Mouse (Mus musculus) spleen, adult 2 months (tissue): ENCODE data around the gene Wdr64. TPM values are rescaled to one million over a fixed set of nuclear protein-coding genes. Genes with fewer than 3 reads are reported as not detected.

Experiments
- DNase-seq, 2 experiments: peaks; one replicate each; pipeline versions ENCODE4 v3.0.0 to v3.0.0-alpha.2; 2012 to 2021; ENCODE audit warnings: low spot score in 2 of 2, low read depth in 1 of 2
- H3K27ac ChIP-seq: fragments of 200-500 bp; 2 replicates; pipeline ENCODE4 v1.5.1; 2012; ENCODE audit warnings: low read length, inconsistent platforms; ENCODE audit not compliant: insufficient read depth
- H3K27me3 ChIP-seq: fragments of 200-500 bp; 2 replicates; pipeline ENCODE4 v1.6.1; 2012; ENCODE audit warnings: mild to moderate bottlenecking, moderate library complexity, low read length, inconsistent platforms; ENCODE audit not compliant: control insufficient read depth, insufficient read depth
- H3K36me3 ChIP-seq: fragments of 200-500 bp; 2 replicates; pipeline ENCODE4 v1.6.1; 2012; ENCODE audit warnings: mild to moderate bottlenecking, low read length, inconsistent platforms; ENCODE audit not compliant: control insufficient read depth, insufficient read depth
- H3K4me1 ChIP-seq: fragments of 200-500 bp; 2 replicates; pipeline ENCODE4 v1.6.1; 2011; ENCODE audit warnings: inconsistent platforms; ENCODE audit not compliant: control insufficient read depth, insufficient read depth, insufficient read length
- H3K4me3 ChIP-seq: fragments of 200-500 bp; 2 replicates; pipeline ENCODE4 v1.5.1; 2011; ENCODE audit warnings: mild to moderate bottlenecking, inconsistent platforms; ENCODE audit not compliant: insufficient read depth, insufficient read length; ENCODE audit errors: extremely low read depth
- CTCF ChIP-seq: fragments of 200-500 bp; IDR thresholded peaks from 2 replicates; pipeline ENCODE4 v1.5.1; 2011; ENCODE audit warnings: mild to moderate bottlenecking, inconsistent platforms; ENCODE audit not compliant: insufficient read depth, insufficient read length, insufficient replicate concordance; ENCODE audit errors: extremely low read depth
- POLR2A ChIP-seq: fragments of 200-500 bp; IDR thresholded peaks from 2 replicates; pipeline ENCODE4 v1.6.1; 2011; ENCODE audit warnings: low read depth, low read length, inconsistent platforms
- WGBS: fragments of 180-500 bp; shearing (Covaris S2); methylation state at CpG from one replicate; pipeline ENCODE4 v1.1.7; 2018; 5-methylcytosine and 5-hydroxymethylcytosine counted together
- polyA plus RNA-seq: library from polyadenylated mRNA; depleted of rRNA; stranded (reverse); fragments of >200 nt; gene quantifications from 2 replicates; pipeline ENCODE4 v1.2.3, GENCODE M21; 2012; rRNA removed

Gene Wdr64
- polyA plus RNA-seq, 1 experiment = not detected

DNA sequence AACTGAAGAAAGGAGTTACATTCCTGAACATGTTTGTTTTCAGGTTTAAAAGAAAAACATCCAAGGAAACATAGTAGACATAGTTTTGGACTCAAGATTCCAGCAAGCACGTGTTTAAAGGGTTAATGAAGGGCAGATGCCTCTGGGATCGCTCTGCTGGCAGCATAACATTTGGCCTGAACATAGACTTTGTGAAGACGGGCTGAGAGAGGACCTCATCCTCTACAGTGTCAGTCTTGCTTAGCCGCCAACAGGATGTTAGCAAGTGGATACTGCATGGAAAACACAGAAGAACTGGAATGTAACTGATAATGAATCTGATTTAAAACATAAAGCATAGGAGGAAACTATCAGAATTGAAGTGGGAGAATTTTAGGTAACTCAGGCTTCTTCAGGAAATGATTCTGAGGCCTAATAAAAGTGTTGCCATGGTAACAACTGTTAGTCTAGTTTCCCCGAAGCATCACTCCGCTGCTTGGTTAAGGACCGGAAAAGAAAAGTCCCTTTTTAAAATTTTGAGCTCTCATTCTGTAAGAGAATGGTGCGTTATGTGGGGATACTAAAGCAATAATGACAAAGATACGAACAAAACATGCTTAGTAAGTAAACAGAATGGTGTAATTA is 125.5 kb downstream of the Wdr64 start:
- Histone ChIP-seq H3K4me3 (no peak overlapping the region), H3K27ac (no peak overlapping the region), H3K36me3 (no peaks in the 10 kb centered on the region), H3K27me3 (no peaks in the 10 kb centered on the region), H3K4me1 (no peaks in the 10 kb centered on the region)
- WGBS = 75% methylated on average over 9 of the region's 9 CpGs
- no peak for DNase-seq
- TF ChIP-seq POLR2A (no peak), CTCF (no peak)

GRCm38 (mm10) chr1:175828539-175828938 is 130.1 kb downstream of the Wdr64 start:
- Histone ChIP-seq H3K27me3 (no peaks in the 10 kb centered on the region), H3K36me3 (no peaks in the 10 kb centered on the region), H3K27ac (no peak overlapping the region), H3K4me3 (no peak overlapping the region), H3K4me1 (no peaks in the 10 kb centered on the region)
- 75% methylated on average over 7 of the region's 7 CpGs for WGBS
- TF ChIP-seq CTCF (no peak), POLR2A (no peak)
- no peak for DNase-seq

DNA sequence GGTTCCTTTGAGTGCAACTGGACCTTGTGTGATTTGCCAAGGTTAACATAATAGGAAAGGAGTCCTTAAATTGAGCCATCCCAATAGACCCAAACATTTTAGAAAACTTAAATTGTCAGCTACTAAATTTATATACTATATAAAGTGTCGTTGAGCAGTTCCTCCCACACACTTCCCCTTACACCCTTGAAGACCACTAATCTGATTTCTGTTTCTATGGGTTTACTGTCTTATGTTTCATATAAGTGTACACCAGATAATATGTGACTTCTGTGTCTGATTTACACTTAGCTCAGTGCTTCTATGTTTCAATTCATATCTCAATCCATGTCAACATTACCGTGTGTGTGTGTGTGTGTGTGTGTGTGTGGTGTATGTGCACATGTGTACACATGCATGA is 130.8 kb downstream of the Wdr64 start:
- H3K27ac ChIP-seq = no peak overlapping the region
- TF ChIP-seq CTCF (no peak), POLR2A (no peak)
- no peak overlapping the region for H3K4me3 ChIP-seq
- H3K27me3 ChIP-seq = no peaks in the 10 kb centered on the region
- WGBS = 58% methylated on average over 2 of the region's 2 CpGs
- DNase-seq = no peak
- H3K36me3 ChIP-seq = no peaks in the 10 kb centered on the region
- no peaks in the 10 kb centered on the region for H3K4me1 ChIP-seq

DNA sequence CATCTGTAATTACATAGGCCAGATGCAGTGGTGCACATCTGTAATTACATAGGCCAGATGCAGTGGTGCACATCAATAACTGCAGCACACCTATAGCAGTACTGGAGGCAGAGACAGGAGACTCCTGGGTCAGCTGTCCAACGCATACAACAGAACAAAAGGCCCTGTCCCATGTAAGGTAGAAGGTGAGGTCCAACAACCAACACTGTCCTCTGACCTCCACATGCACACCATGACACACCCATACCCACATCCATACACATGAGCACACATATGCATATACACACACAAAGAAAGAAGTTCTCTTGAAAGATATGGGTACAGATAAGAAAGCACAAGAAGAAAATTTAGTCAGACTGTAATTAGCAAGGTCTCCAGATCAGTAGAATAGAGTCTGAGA is 157.1 kb downstream of the Wdr64 start:
- 84% methylated on average over 1 of the region's 1 CpGs for WGBS
- Histone ChIP-seq H3K27me3 (no peaks in the 10 kb centered on the region), H3K36me3 (no peaks in the 10 kb centered on the region), H3K4me3 (no peak overlapping the region), H3K27ac (no peak overlapping the region), H3K4me1 (no peaks in the 10 kb centered on the region)
- TF ChIP-seq POLR2A (no peak), CTCF (no peak)
- no peak for DNase-seq

Other genes starting within 250 kb of the Wdr64 start
- gene Rgs7, start 206.1 kb upstream of the Wdr64 start, polyA plus RNA-seq = 0.04 and 0.11 TPM in 2 replicates
- gene Kmo, start 78.2 kb upstream of the Wdr64 start, polyA plus RNA-seq = 11.1 and 11.8 TPM in 2 replicates
- gene Fh1, start 73.0 kb upstream of the Wdr64 start, polyA plus RNA-seq = 11.1 and 11.2 TPM in 2 replicates
- 1.4 and 2.8 TPM in 2 replicates for gene Opn3, start 5.8 kb upstream of the Wdr64 start, polyA plus RNA-seq
- 4.6 and 16.3 TPM in 2 replicates for gene Chml, start 5.7 kb upstream of the Wdr64 start, polyA plus RNA-seq
- gene Exo1, start 182.0 kb downstream of the Wdr64 start, polyA plus RNA-seq = 0.49 and 0.64 TPM in 2 replicates
- gene Gm38100, start 221.7 kb downstream of the Wdr64 start, polyA plus RNA-seq = not detected in 2 replicates